Mouse (Mus musculus) intestine, embryonic 16.5 days (tissue): ENCODE measurements at regions not wholly inside any gene's neighbourhood (a gene's known extent, or its start where the extent isn't known, plus 50 kb on each side); places are given as distances from the start of the nearest gene placed in this dataset.

Experiments
- ATAC-seq: fragments of 200-750 bp; cut with Nextera tagmentation; 2 replicates; pipeline ENCODE4 v1.8.0; 2017; ENCODE audit warnings: moderate TSS enrichment, moderate library complexity
- H3K27ac ChIP-seq: fragments of 300-500 bp; sonication (generic); 2 replicates; pipeline ENCODE4 v1.5.1; 2014; ENCODE audit warnings: mild to moderate bottlenecking, low read length
- H3K27me3 ChIP-seq: fragments of 300-500 bp; sonication (generic); replicated peaks from 2 replicates; pipeline ENCODE4 v1.6.1; 2014; ENCODE audit warnings: low read length, control low read depth, mixed read lengths; ENCODE audit not compliant: control insufficient read depth, insufficient read depth
- H3K36me3 ChIP-seq: fragments of 300-500 bp; sonication (generic); 2 replicates; pipeline ENCODE4 v1.6.1; 2014; ENCODE audit warnings: low read length, control low read depth; ENCODE audit not compliant: control insufficient read depth, insufficient read depth
- H3K4me1 ChIP-seq: fragments of 300-500 bp; sonication (generic); 2 replicates; pipeline ENCODE4 v1.6.1; 2014; ENCODE audit warnings: low read length, control low read depth, mixed read lengths; ENCODE audit not compliant: control insufficient read depth, insufficient read depth
- H3K4me2 ChIP-seq: fragments of 300-500 bp; sonication (generic); 2 replicates; pipeline ENCODE4 v1.6.1; 2014; ENCODE audit warnings: low read depth, low read length, control low read depth
- H3K4me3 ChIP-seq: fragments of 300-500 bp; sonication (generic); 2 replicates; pipeline ENCODE4 v1.5.1; 2014; ENCODE audit warnings: mild to moderate bottlenecking, low read length
- H3K9ac ChIP-seq: fragments of 300-500 bp; sonication (generic); 2 replicates; pipeline ENCODE4 v1.6.1; 2014; ENCODE audit warnings: low read depth, low read length
- H3K9me3 ChIP-seq: fragments of 300-500 bp; sonication (generic); 2 replicates; pipeline ENCODE4 v1.6.1; 2016; ENCODE audit warnings: low read length, control low read depth; ENCODE audit not compliant: control insufficient read depth
- WGBS: fragments of 180-500 bp; shearing (Covaris S2); extraction: QIAGEN DNeasy Blood & Tissue Kit; methylation state at CpG from one replicate; pipeline ENCODE4 v1.1.7; 2014; 5-methylcytosine and 5-hydroxymethylcytosine counted together

DNA sequence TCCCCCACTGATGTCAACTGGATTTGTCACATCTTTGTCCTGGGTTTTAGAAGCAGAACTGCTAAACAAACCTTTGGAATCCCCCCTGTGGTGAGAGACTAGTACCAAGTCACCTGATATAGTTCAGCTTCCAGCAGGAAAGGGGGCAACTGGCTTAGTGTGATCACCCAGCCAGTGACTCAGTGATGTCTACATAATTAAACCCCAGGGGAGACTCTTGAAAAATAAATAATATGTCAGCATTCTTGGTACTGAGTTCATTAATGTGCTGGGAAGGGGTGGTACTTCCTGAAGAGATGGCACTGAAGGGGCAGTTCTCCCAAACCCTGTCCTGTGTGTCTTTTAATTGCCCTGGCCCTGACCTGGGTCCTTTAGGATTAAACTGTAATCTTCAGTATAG, 166.5 kb upstream of the Camk1g start:
- no peak for ATAC-seq
- Histone ChIP-seq H3K27me3 (no peaks in the 10 kb centered on the region), H3K4me2 (no peak overlapping the region), H3K4me1 (no peaks in the 10 kb centered on the region), H3K9me3 (no peaks in the 10 kb centered on the region), H3K9ac (no peak overlapping the region), H3K4me3 (no peak overlapping the region), H3K36me3 (no peaks in the 10 kb centered on the region), H3K27ac (no peak overlapping the region)

- no peaks in the 10 kb centered on the region for H3K27me3 ChIP-seq
- no peaks in the 10 kb centered on the region for H3K36me3 ChIP-seq
- WGBS: 85% methylated on average over 4 of the region's 4 CpGs
- no peak for ATAC-seq
- no peak overlapping the region for H3K4me2 ChIP-seq
- H3K4me3 ChIP-seq: no peak overlapping the region
- no peak overlapping the region for H3K27ac ChIP-seq
- no peak overlapping the region for H3K9ac ChIP-seq
- no peaks in the 10 kb centered on the region for H3K9me3 ChIP-seq
- H3K4me1 ChIP-seq: no peaks in the 10 kb centered on the region
These were observed 164.4 kb upstream of the Camk1g start for GRCm38 (mm10) chr1:193534449-193534848.

DNA sequence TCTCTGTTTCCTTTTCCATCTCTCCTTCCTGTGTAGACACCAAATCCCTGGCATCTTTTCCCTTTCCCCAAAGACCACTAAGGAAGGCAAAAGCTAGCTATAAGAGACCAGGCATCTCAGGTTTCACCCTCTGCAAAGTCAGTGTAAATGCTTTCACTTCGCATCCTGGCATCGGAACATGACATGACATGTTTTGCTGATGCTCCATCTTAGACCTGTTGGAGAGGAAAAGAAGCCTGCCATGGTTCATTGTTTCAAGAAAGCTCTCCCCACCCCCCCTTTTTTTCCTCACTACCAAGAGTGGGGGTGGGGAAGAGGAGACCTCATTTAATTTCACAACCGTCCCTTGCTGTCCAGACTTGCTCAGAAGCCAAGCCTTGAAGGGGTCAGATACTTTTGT, 156.4 kb upstream of the Camk1g start:
- no peaks in the 10 kb centered on the region for H3K9me3 ChIP-seq
- H3K9ac ChIP-seq: no peak overlapping the region
- H3K4me3 ChIP-seq: no peak overlapping the region
- no peak overlapping the region for H3K4me2 ChIP-seq
- ATAC-seq: no peak
- WGBS: 46% methylated on average over 3 of the region's 3 CpGs
- H3K27ac ChIP-seq: no peak overlapping the region
- no peaks in the 10 kb centered on the region for H3K36me3 ChIP-seq
- no peaks in the 10 kb centered on the region for H3K27me3 ChIP-seq
- H3K4me1 ChIP-seq: no peaks in the 10 kb centered on the region

GRCm38 (mm10) chr1:193522007-193522406, 151.9 kb upstream of the Camk1g start:
- Histone ChIP-seq H3K9ac (no peak overlapping the region), H3K4me1 (0 out of 2 replicates have a peak, but pooled peaks cover 3% of the 10 kb centered on the region), H3K36me3 (no peaks in the 10 kb centered on the region), H3K27ac (no peak overlapping the region), H3K4me3 (no peak overlapping the region), H3K4me2 (no peak overlapping the region), H3K9me3 (no peaks in the 10 kb centered on the region), H3K27me3 (no peaks in the 10 kb centered on the region)
- 55% methylated on average over 2 of the region's 2 CpGs for WGBS
- no peak for ATAC-seq

DNA sequence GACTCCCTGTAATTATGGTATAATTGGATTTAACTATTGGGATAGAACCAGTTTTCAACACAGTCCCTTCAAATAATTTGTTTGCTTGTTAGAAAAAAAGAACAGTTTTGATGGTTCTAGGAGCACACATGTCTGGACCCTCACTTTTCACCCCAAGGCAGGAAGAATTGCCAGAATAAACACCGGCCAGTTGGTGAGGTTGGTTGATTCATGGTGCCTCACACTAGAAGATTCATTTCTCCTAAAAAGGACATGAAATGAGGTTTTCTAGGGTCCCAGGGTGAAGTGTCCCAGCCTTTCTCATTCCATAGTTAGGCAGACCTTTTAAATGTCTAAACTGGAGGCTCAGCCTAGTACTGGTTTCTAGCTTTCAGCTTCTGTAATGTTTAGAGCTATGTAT, 148.7 kb upstream of the Camk1g start:
- H3K27me3 ChIP-seq: no peaks in the 10 kb centered on the region
- no peak for ATAC-seq
- H3K9me3 ChIP-seq: no peaks in the 10 kb centered on the region
- WGBS: 58% methylated on average over 1 of the region's 1 CpGs
- peaks cover 12% of the 10 kb centered on the region for H3K4me1 ChIP-seq
- no peaks in the 10 kb centered on the region for H3K36me3 ChIP-seq
- H3K9ac ChIP-seq: no peak overlapping the region
- no peak overlapping the region for H3K4me2 ChIP-seq
- H3K27ac ChIP-seq: no peak overlapping the region
- H3K4me3 ChIP-seq: no peak overlapping the region

GRCm38 (mm10) chr1:193517968-193518367, 147.9 kb upstream of the Camk1g start:
- Histone ChIP-seq H3K4me3 (no peak overlapping the region), H3K27ac (no peak overlapping the region), H3K4me2 (no peak overlapping the region), H3K9me3 (no peaks in the 10 kb centered on the region), H3K4me1 (peaks cover 15% of the 10 kb centered on the region), H3K9ac (no peak overlapping the region), H3K36me3 (no peaks in the 10 kb centered on the region), H3K27me3 (no peaks in the 10 kb centered on the region)
- 64% methylated on average over 4 of the region's 4 CpGs for WGBS
- ATAC-seq: no peak

- 42% methylated on average over 2 of the region's 2 CpGs for WGBS
- H3K9ac ChIP-seq: no peak overlapping the region
- no peak overlapping the region for H3K4me2 ChIP-seq
- no peaks in the 10 kb centered on the region for H3K9me3 ChIP-seq
- H3K4me3 ChIP-seq: no peak overlapping the region
- H3K36me3 ChIP-seq: no peaks in the 10 kb centered on the region
- H3K27ac ChIP-seq: no peak overlapping the region
- peaks cover 18% of the 10 kb centered on the region for H3K4me1 ChIP-seq
- ATAC-seq: no peak
- H3K27me3 ChIP-seq: no peaks in the 10 kb centered on the region
These were observed 147.2 kb upstream of the Camk1g start for GRCm38 (mm10) chr1:193517293-193517692.

- Histone ChIP-seq H3K36me3 (no peaks in the 10 kb centered on the region), H3K9me3 (no peaks in the 10 kb centered on the region), H3K4me2 (no peak overlapping the region), H3K4me1 (peaks cover 19% of the 10 kb centered on the region), H3K27ac (no peak overlapping the region), H3K4me3 (no peak overlapping the region), H3K9ac (no peak overlapping the region; the same call in 1 of the 2 replicates), H3K27me3 (no peaks in the 10 kb centered on the region)
- 56% methylated on average over 3 of the region's 3 CpGs for WGBS
- ATAC-seq: no peak
These were observed 146.3 kb upstream of the Camk1g start for GRCm38 (mm10) chr1:193516395-193516794.

DNA sequence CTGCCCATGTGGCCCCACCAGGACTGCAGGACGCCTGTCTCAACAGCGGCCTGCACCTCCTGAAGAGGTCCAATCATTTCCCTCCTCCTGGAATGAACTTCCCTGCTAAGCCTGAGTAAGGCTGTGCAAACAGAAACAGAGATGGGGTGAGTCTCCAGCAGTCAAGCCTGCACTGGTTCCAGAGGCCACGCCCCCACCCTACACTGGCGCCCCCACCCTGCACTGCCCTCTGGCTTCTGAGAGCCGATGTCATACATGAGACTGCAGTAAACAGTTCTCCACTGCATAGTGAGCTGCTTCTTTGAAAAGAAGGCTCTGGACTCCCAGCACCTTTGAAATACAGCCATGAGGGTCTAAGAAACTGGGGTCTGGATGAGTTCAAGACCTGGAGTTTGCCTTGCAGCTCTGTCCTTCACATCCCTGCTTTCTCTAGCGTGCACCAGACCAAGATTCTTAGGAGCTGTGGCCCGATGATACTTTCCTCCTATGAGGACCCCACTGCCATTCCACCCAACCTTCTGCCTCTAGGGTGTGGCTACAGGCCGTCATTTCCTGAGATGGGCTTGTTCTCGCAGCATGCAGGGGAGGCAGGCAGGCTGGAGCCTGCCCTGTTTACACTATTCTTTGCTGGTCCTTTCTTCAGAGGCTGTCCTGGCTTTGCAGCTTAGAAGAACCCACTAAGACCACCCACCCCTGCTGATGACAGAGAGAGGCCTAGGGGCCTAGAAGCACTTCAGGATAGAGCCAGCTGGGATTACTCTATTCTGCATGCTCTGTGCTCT, 144.0 kb upstream of the Camk1g start:
- Histone ChIP-seq H3K27ac (peak overlapping the region; percentile 70), H3K36me3 (no peaks in the 10 kb centered on the region), H3K9me3 (no peaks in the 10 kb centered on the region), H3K4me1 (peaks cover 25% of the 10 kb centered on the region), H3K4me3 (no peak overlapping the region), H3K27me3 (no peaks in the 10 kb centered on the region), H3K9ac (peak overlapping the region; percentile 32; the same call in 1 of the 2 replicates), H3K4me2 (no peak overlapping the region)
- peak; percentile 68 for ATAC-seq
- WGBS: 17% methylated on average over 9 of the region's 9 CpGs
